Comparison of ENCODE assay signal across 11 mouse cellular contexts in the genomic region with DNA sequence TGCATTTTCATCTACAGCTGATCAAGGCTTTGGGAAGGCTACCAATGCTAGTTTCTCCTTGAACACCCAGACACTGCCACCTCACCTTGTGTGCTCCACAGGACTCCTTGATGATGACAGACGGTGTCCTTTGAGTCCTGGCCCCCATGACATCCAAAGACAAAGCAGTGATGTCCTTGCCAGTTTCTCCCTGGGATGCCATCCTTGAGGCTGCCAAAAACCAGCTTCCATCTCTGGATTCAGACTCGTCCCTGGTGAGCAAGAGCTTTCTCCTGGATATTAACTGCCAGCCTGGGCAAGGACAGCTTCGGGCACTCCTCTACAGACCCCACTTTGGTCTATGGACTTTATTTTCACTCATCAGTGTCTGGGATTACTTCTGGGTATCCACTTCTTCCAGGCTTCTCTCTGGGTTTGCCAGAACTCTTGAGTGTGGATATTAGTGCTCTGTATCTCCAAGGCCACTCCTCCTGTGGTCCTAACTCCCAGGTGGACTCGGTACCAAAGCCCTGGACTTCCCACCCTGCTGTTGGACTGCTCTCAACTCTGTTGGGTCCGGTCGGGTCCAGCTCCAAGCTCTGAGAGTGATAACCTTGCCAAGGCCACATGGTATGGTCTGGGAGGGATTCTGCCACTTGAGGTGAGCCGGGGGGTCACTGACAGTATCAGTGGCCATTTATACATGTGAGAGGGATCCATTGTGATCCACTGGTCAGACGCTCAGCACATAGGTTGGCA. TPM values are rescaled to one million over a fixed set of nuclear protein-coding genes. Genes with fewer than 3 reads are reported as not detected.
DNase-seq lines count a peak whose midpoint lies in the region; ATAC-seq and TF ChIP-seq lines count a peak whose summit lies in the region.
"Had no signal": no experiment of that assay in that cellular context is flagged by ENCODE, and none has a peak within 500 bp of the region (broad histone marks: within the 10 kb centered on the region; RNA-seq: fewer than 3 reads in every experiment).

No protein-coding gene starts in this region.

- intact Hi-C loops in gastrocnemius, adult 2 months (cut with DNase I), result loop anchor here (5.0 kb wide), 1 partner anchor 47 kb away; a partner anchor contains a TSS

- H3K27ac ChIP-seq in gastrocnemius, adult 2 months, result peak overlapping the region; percentile 94
- no peak overlapping the region for H3K27ac ChIP-seq in neural tube, embryonic 12.5 days
- H3K27ac ChIP-seq in limb, embryonic 12.5 days, result no peak overlapping the region

- no peaks in the 10 kb centered on the region for H3K36me3 ChIP-seq in neural tube, embryonic 12.5 days
- peaks cover 1% of the 10 kb centered on the region; the same call in 1 of the 2 replicates for H3K36me3 ChIP-seq in limb, embryonic 12.5 days

- DNase-seq in gastrocnemius, adult 2 months, result no peak
- DNase-seq in gastrocnemius, adult 18-20 months (ENCODE audit: low spot score), result no peak
- DNase-seq in neural tube, embryonic 10.5 days (ENCODE audit: extremely low spot score, low spot score), result no peak
- DNase-seq in urinary bladder, postnatal 36 days (ENCODE audit: low spot score in 2 of 2), result no peak
- DNase-seq in left cerebral cortex, adult 18-20 months (ENCODE audit: low spot score in 2 of 2), result no peak
- no peak for DNase-seq in lung, postnatal 14 days
- DNase-seq: adrenal gland, postnatal 25 days; kidney, adult 18-20 months had no signal

- peak overlapping the region; percentile 84 for H3K4me2 ChIP-seq in neural tube, embryonic 12.5 days (replicated peaks)
- peak overlapping the region; percentile 84; the same call in 1 of the 2 replicates for H3K4me2 ChIP-seq in limb, embryonic 12.5 days

- no peaks in the 10 kb centered on the region for H3K27me3 ChIP-seq in neural tube, embryonic 12.5 days (replicated peaks)
- no peaks in the 10 kb centered on the region for H3K27me3 ChIP-seq in limb, embryonic 12.5 days

- no peak for ATAC-seq in neural tube, embryonic 12.5 days (ENCODE audit: low FRiP score, low read depth)
- ATAC-seq in limb, embryonic 12.5 days (ENCODE audit: insufficient number of reproducible peaks, insufficient read depth, low FRiP score, low TSS enrichment, low read depth), result no peak

- peak overlapping the region; percentile 99 for H3K4me3 ChIP-seq in gastrocnemius, adult 2 months
- H3K4me3 ChIP-seq in neural tube, embryonic 12.5 days, result no peak overlapping the region
- peak overlapping the region; percentile 90 for H3K4me3 ChIP-seq in limb, embryonic 12.5 days (replicated peaks)

- H3K9ac ChIP-seq in neural tube, embryonic 12.5 days, result no peak overlapping the region
- no peak overlapping the region for H3K9ac ChIP-seq in limb, embryonic 12.5 days (replicated peaks)

- H3K4me1 ChIP-seq in neural tube, embryonic 12.5 days, result peaks cover 17% of the 10 kb centered on the region
- peaks cover 24% of the 10 kb centered on the region for H3K4me1 ChIP-seq in limb, embryonic 12.5 days (replicated peaks)

- 91% methylated on average over 8 of the region's 8 CpGs for WGBS in neural tube, embryonic 12.5 days
- WGBS in limb, embryonic 12.5 days, result 86% methylated on average over 8 of the region's 8 CpGs

- no peak for TF ChIP-seq CTCF in gastrocnemius, adult 2 months (IDR thresholded peaks at IDR 0.05)

- no peaks in the 10 kb centered on the region for H3K9me3 ChIP-seq in neural tube, embryonic 12.5 days
- H3K9me3 ChIP-seq in limb, embryonic 12.5 days, result no peaks in the 10 kb centered on the region

RNA-seq across cellular contexts. Expression of a gene that starts 1.6 kb away (rescaled TPM):
- 10 to 100 TPM; 12.8 to 16.7 TPM for total RNA-seq in gastrocnemius, adult 2 months (2021)
- total RNA-seq in gastrocnemius, adult 18-20 months (2021), result 10 to 100 TPM in 1 of 2 experiments, 1 to 10 TPM in 1; 9.2 to 10.7 TPM
- 60.3 and 66.5 TPM in 2 replicates for polyA plus RNA-seq in neural tube, embryonic 12.5 days (2016; fragmentation: Nextera tagmentation; extraction: Ambion mirVana)
- 63.0 and 67.6 TPM in 2 replicates for polyA plus RNA-seq in limb, embryonic 12.5 days (2016; fragmentation: Nextera tagmentation; extraction: Ambion mirVana)
- 10 to 100 TPM; 57.7 to 64.0 TPM for total RNA-seq in left cerebral cortex, adult 18-20 months (2021)

RNA-seq across cellular contexts. Expression of a gene that starts 27.0 kb away (rescaled TPM):
- 10 to 100 TPM; 10.5 to 13.7 TPM for total RNA-seq in gastrocnemius, adult 2 months (2021)
- 10 to 100 TPM; 10.1 to 12.5 TPM for total RNA-seq in gastrocnemius, adult 18-20 months (2021)
- 124 and 125 TPM in 2 replicates for polyA plus RNA-seq in neural tube, embryonic 12.5 days (2016; fragmentation: Nextera tagmentation; extraction: Ambion mirVana)
- polyA plus RNA-seq in limb, embryonic 12.5 days (2016; fragmentation: Nextera tagmentation; extraction: Ambion mirVana), result 168 and 171 TPM in 2 replicates
- total RNA-seq in left cerebral cortex, adult 18-20 months (2021), result 10 to 100 TPM; 65.9 to 71.0 TPM

RNA-seq across cellular contexts. Expression of a gene that starts 32.1 kb away (rescaled TPM):
- total RNA-seq in gastrocnemius, adult 2 months (2021), result not detected
- not detected for total RNA-seq in gastrocnemius, adult 18-20 months (2021)
- not detected in 2 replicates for polyA plus RNA-seq in neural tube, embryonic 12.5 days (2016; fragmentation: Nextera tagmentation; extraction: Ambion mirVana)
- polyA plus RNA-seq in limb, embryonic 12.5 days (2016; fragmentation: Nextera tagmentation; extraction: Ambion mirVana), result 0.08 TPM in 1 of 2 replicates, not detected in the other
- total RNA-seq in left cerebral cortex, adult 18-20 months (2021), result not detected
- total RNA-seq: adrenal gland, postnatal 25 days had no signal
- polyA plus RNA-seq: C2C12 had no signal

RNA-seq across cellular contexts. Expression of a gene that starts 41.5 kb away (rescaled TPM):
- total RNA-seq in gastrocnemius, adult 2 months (2021), result not detected
- not detected for total RNA-seq in gastrocnemius, adult 18-20 months (2021)
- polyA plus RNA-seq in neural tube, embryonic 12.5 days (2016; fragmentation: Nextera tagmentation; extraction: Ambion mirVana), result 1.1 TPM in 1 of 2 replicates, not detected in the other
- polyA plus RNA-seq in limb, embryonic 12.5 days (2016; fragmentation: Nextera tagmentation; extraction: Ambion mirVana), result 1.6 and 4.3 TPM in 2 replicates
- total RNA-seq in left cerebral cortex, adult 18-20 months (2021), result not detected
- total RNA-seq: adrenal gland, postnatal 25 days had no signal
- polyA plus RNA-seq: C2C12 had no signal

RNA-seq across cellular contexts. Expression of a gene that starts 47.8 kb away (rescaled TPM):
- total RNA-seq in gastrocnemius, adult 2 months (2021), result 1 to 10 TPM; 5.2 to 7.4 TPM
- 1 to 10 TPM; 4.9 to 5.7 TPM for total RNA-seq in gastrocnemius, adult 18-20 months (2021)
- 121 and 124 TPM in 2 replicates for polyA plus RNA-seq in neural tube, embryonic 12.5 days (2016; fragmentation: Nextera tagmentation; extraction: Ambion mirVana)
- polyA plus RNA-seq in limb, embryonic 12.5 days (2016; fragmentation: Nextera tagmentation; extraction: Ambion mirVana), result 71.5 and 74.3 TPM in 2 replicates
- total RNA-seq in left cerebral cortex, adult 18-20 months (2021), result 100 to 1,000 TPM; 198 to 216 TPM

Comparison
In these comparisons a context has a peak if more than half of its experiments do, and no peak if none do; other contexts are left out.
1. RNA of a gene that starts 27.0 kb away (total RNA-seq): 65.9 to 71.0 TPM in left cerebral cortex, adult 18-20 months; 10.5 to 13.7 TPM in gastrocnemius, adult 2 months and 10.1 to 12.5 TPM in gastrocnemius, adult 18-20 months; every median in the first group is over 4 times any median in the second.